8 mouse cellular contexts compared by ENCODE assay signal in genomic region chr1:155048947-155049346, GRCm38 (mm10). TPM values are rescaled to one million over a fixed set of nuclear protein-coding genes. Genes with fewer than 3 reads are reported as not detected.
DNase-seq lines count a peak whose midpoint lies in the region; ATAC-seq lines count a peak whose summit lies in the region.

No protein-coding gene starts in this region.

- 2% methylated on average over 5 of the region's 5 CpGs for WGBS in hindbrain, embryonic 15.5 days

- no peaks in the 10 kb centered on the region for H3K9me3 ChIP-seq in hindbrain, embryonic 15.5 days

- peak; percentile 85 for ATAC-seq in hindbrain, embryonic 15.5 days (ENCODE audit: low FRiP score, low read depth)

- DNase-seq in NIH3T3 (ENCODE audit: low read depth): peak; percentile 96
- peak; percentile 98 to 99 for DNase-seq in cerebellum, postnatal 14 days
- peak; percentile 92 to 95 for DNase-seq in frontal cortex, postnatal 25 days (ENCODE audit: low spot score in 2 of 2)
- DNase-seq in layer of hippocampus, postnatal 36 days: peak; percentile 87
- peak; percentile 88 to 94 for DNase-seq in lung, postnatal 4 days
- DNase-seq in retina, postnatal 1 day: peak; percentile 88
- DNase-seq in urinary bladder, adult 18-20 months (ENCODE audit: low spot score in 2 of 2): peak; percentile 86 to 95

- H3K4me1 ChIP-seq in hindbrain, embryonic 15.5 days (replicated peaks): peaks cover 36% of the 10 kb centered on the region

- no peaks in the 10 kb centered on the region for H3K27me3 ChIP-seq in hindbrain, embryonic 15.5 days

- no peaks in the 10 kb centered on the region for H3K36me3 ChIP-seq in hindbrain, embryonic 15.5 days

- no peak overlapping the region for H3K27ac ChIP-seq in hindbrain, embryonic 15.5 days (replicated peaks)

- no peak overlapping the region for H3K4me2 ChIP-seq in hindbrain, embryonic 15.5 days

- no peak overlapping the region for H3K4me3 ChIP-seq in hindbrain, embryonic 15.5 days

- no peak overlapping the region for H3K9ac ChIP-seq in hindbrain, embryonic 15.5 days

RNA-seq across cellular contexts. Expression of gene Ier5, which starts 50.5 kb away (rescaled TPM):
- polyA plus RNA-seq in hindbrain, embryonic 15.5 days (2015; fragmentation: Nextera tagmentation; extraction: Ambion mirVana): 7.8 and 9.7 TPM in 2 replicates
- 10 to 100 TPM; 26.5 to 30.6 TPM for total RNA-seq in layer of hippocampus, postnatal 36 days (2021)
